Mouse (Mus musculus): ENCODE results near the gene Map2k7. TPM values are rescaled to one million over a fixed set of nuclear protein-coding genes. Genes with fewer than 3 reads are reported as not detected.

Map2k7 gene
- polyA plus RNA-seq, 1 experiment from 2014 or later = 19.8 TPM

GRCm38 (mm10) chr8:4216791-4217621 lies 21.5 kb upstream of the Map2k7 start, which contains the start of gene Prr36:
Gene Prr36, minus strand, starts transcription at chr8:4217459.
- Histone ChIP-seq H3K27ac (ENCODE audit: low read length) (no peak within 1 kb of the TSS), H3K27me3 (ENCODE audit: control insufficient read depth, insufficient read depth, low read length) (peaks cover 20% of the 10 kb centered on the region; the same call in 1 of the 2 replicates), H3K4me2 (ENCODE audit: low read depth, low read length) (peak within 1 kb of the TSS; percentile 64), H3K36me3 (ENCODE audit: control insufficient read depth, insufficient read depth, low read length) (no peaks in the 10 kb centered on the region), H3K4me3 (replicated peaks; ENCODE audit: low read length) (peak within 1 kb of the TSS; percentile 50), H3K4me1 (ENCODE audit: control insufficient read depth, insufficient read depth, low read length) (peaks cover 14% of the 10 kb centered on the region), H3K9me3 (replicated peaks; ENCODE audit: control insufficient read depth, low read length) (no peaks in the 10 kb centered on the region), H3K9ac (ENCODE audit: low read length) (peak within 1 kb of the TSS; percentile 66)
- 2% methylated on average over 44 of the region's 44 CpGs for WGBS
- ATAC-seq (ENCODE audit: insufficient read depth, low FRiP score) = peak; percentile 14; the same call in 1 of the 2 replicates

GRCm38 (mm10) chr8:4219617-4220016 lies 18.9 kb upstream of the Map2k7 start:
- H3K4me1 ChIP-seq (ENCODE audit: control insufficient read depth, insufficient read depth, low read length) = 0 out of 2 replicates have a peak, but pooled peaks cover under 1% of the 10 kb centered on the region
- H3K36me3 ChIP-seq (ENCODE audit: control insufficient read depth, insufficient read depth, low read length) = no peaks in the 10 kb centered on the region
- no peak overlapping the region for H3K4me3 ChIP-seq (replicated peaks; ENCODE audit: low read length)
- no peak for ATAC-seq (ENCODE audit: insufficient read depth, low FRiP score)
- H3K27ac ChIP-seq (ENCODE audit: low read length) = no peak overlapping the region
- no peaks in the 10 kb centered on the region for H3K9me3 ChIP-seq (replicated peaks; ENCODE audit: control insufficient read depth, low read length)
- no peak overlapping the region for H3K9ac ChIP-seq (ENCODE audit: low read length)
- peaks cover 20% of the 10 kb centered on the region; the same call in 1 of the 2 replicates for H3K27me3 ChIP-seq (ENCODE audit: control insufficient read depth, insufficient read depth, low read length)
- 89% methylated on average over 3 of the region's 3 CpGs for WGBS
- H3K4me2 ChIP-seq (ENCODE audit: low read depth, low read length) = no peak overlapping the region

- H3K27ac ChIP-seq (ENCODE audit: low read length) = no peak overlapping the region
- no peak for ATAC-seq (ENCODE audit: insufficient read depth, low FRiP score)
- H3K4me3 ChIP-seq (replicated peaks; ENCODE audit: low read length) = no peak overlapping the region
- H3K4me2 ChIP-seq (ENCODE audit: low read depth, low read length) = no peak overlapping the region
- H3K9ac ChIP-seq (ENCODE audit: low read length) = no peak overlapping the region
- H3K36me3 ChIP-seq (ENCODE audit: control insufficient read depth, insufficient read depth, low read length) = no peaks in the 10 kb centered on the region
- no peaks in the 10 kb centered on the region for H3K9me3 ChIP-seq (replicated peaks; ENCODE audit: control insufficient read depth, low read length)
- H3K27me3 ChIP-seq (ENCODE audit: control insufficient read depth, insufficient read depth, low read length) = peaks cover 14% of the 10 kb centered on the region; the same call in 1 of the 2 replicates
- H3K4me1 ChIP-seq (ENCODE audit: control insufficient read depth, insufficient read depth, low read length) = 0 out of 2 replicates have a peak, but pooled peaks cover 4% of the 10 kb centered on the region
Measured at GRCm38 (mm10) chr8:4222059-4222458, 16.5 kb upstream of the Map2k7 start.

- no peak overlapping the region for H3K27ac ChIP-seq (ENCODE audit: low read length)
- peak overlapping the region; percentile 75 for H3K9ac ChIP-seq (ENCODE audit: low read length)
- 29% methylated on average over 4 of the region's 4 CpGs for WGBS
- H3K4me3 ChIP-seq (replicated peaks; ENCODE audit: low read length) = peak overlapping the region; percentile 51
- H3K4me2 ChIP-seq (ENCODE audit: low read depth, low read length) = peak overlapping the region; percentile 62
- H3K36me3 ChIP-seq (ENCODE audit: control insufficient read depth, insufficient read depth, low read length) = no peaks in the 10 kb centered on the region
- H3K4me1 ChIP-seq (ENCODE audit: control insufficient read depth, insufficient read depth, low read length) = 0 out of 2 replicates have a peak, but pooled peaks cover 4% of the 10 kb centered on the region
- H3K9me3 ChIP-seq (replicated peaks; ENCODE audit: control insufficient read depth, low read length) = no peaks in the 10 kb centered on the region
- H3K27me3 ChIP-seq (ENCODE audit: control insufficient read depth, insufficient read depth, low read length) = peaks cover 6% of the 10 kb centered on the region; the same call in 1 of the 2 replicates
- peak; percentile 16; the same call in 1 of the 2 replicates for ATAC-seq (ENCODE audit: insufficient read depth, low FRiP score)
Measured at GRCm38 (mm10) chr8:4226323-4226722, 12.2 kb upstream of the Map2k7 start.

- no peaks in the 10 kb centered on the region for H3K9me3 ChIP-seq (replicated peaks; ENCODE audit: control insufficient read depth, low read length)
- H3K4me1 ChIP-seq (ENCODE audit: control insufficient read depth, insufficient read depth, low read length) = 0 out of 2 replicates have a peak, but pooled peaks cover 4% of the 10 kb centered on the region
- ATAC-seq (ENCODE audit: insufficient read depth, low FRiP score) = peak; percentile 87
- WGBS = 6% methylated on average over 33 of the region's 33 CpGs
- peaks cover 6% of the 10 kb centered on the region; the same call in 1 of the 2 replicates for H3K27me3 ChIP-seq (ENCODE audit: control insufficient read depth, insufficient read depth, low read length)
- H3K4me3 ChIP-seq (replicated peaks; ENCODE audit: low read length) = peak within 1 kb of the TSS; percentile 51
- H3K27ac ChIP-seq (ENCODE audit: low read length) = no peak within 1 kb of the TSS
- peak within 1 kb of the TSS; percentile 75 for H3K9ac ChIP-seq (ENCODE audit: low read length)
- no peaks in the 10 kb centered on the region for H3K36me3 ChIP-seq (ENCODE audit: control insufficient read depth, insufficient read depth, low read length)
- H3K4me2 ChIP-seq (ENCODE audit: low read depth, low read length) = peak within 1 kb of the TSS; percentile 62
Measured at GRCm38 (mm10) chr8:4226739-4227347, 11.7 kb upstream of the Map2k7 start, which contains the start of gene Lrrc8e. Gene Lrrc8e, plus strand, starts transcription at chr8:4226827.

GRCm38 (mm10) chr8:4227919-4228318 lies 10.6 kb upstream of the Map2k7 start:
- no peak overlapping the region for H3K4me2 ChIP-seq (ENCODE audit: low read depth, low read length)
- H3K4me1 ChIP-seq (ENCODE audit: control insufficient read depth, insufficient read depth, low read length) = 0 out of 2 replicates have a peak, but pooled peaks cover 4% of the 10 kb centered on the region
- no peaks in the 10 kb centered on the region for H3K36me3 ChIP-seq (ENCODE audit: control insufficient read depth, insufficient read depth, low read length)
- WGBS = 89% methylated on average over 4 of the region's 4 CpGs
- H3K4me3 ChIP-seq (replicated peaks; ENCODE audit: low read length) = no peak overlapping the region
- peaks cover 6% of the 10 kb centered on the region; the same call in 1 of the 2 replicates for H3K27me3 ChIP-seq (ENCODE audit: control insufficient read depth, insufficient read depth, low read length)
- no peak overlapping the region for H3K9ac ChIP-seq (ENCODE audit: low read length)
- H3K27ac ChIP-seq (ENCODE audit: low read length) = no peak overlapping the region
- H3K9me3 ChIP-seq (replicated peaks; ENCODE audit: control insufficient read depth, low read length) = no peaks in the 10 kb centered on the region
- no peak for ATAC-seq (ENCODE audit: insufficient read depth, low FRiP score)

- Histone ChIP-seq H3K27me3 (ENCODE audit: control insufficient read depth, insufficient read depth, low read length) (peaks cover 6% of the 10 kb centered on the region; the same call in 1 of the 2 replicates), H3K4me1 (ENCODE audit: control insufficient read depth, insufficient read depth, low read length) (0 out of 2 replicates have a peak, but pooled peaks cover 4% of the 10 kb centered on the region), H3K9me3 (replicated peaks; ENCODE audit: control insufficient read depth, low read length) (no peaks in the 10 kb centered on the region), H3K9ac (ENCODE audit: low read length) (no peak overlapping the region), H3K4me2 (ENCODE audit: low read depth, low read length) (no peak overlapping the region), H3K27ac (ENCODE audit: low read length) (no peak overlapping the region), H3K36me3 (ENCODE audit: control insufficient read depth, insufficient read depth, low read length) (no peaks in the 10 kb centered on the region), H3K4me3 (replicated peaks; ENCODE audit: low read length) (no peak overlapping the region)
- no peak for ATAC-seq (ENCODE audit: insufficient read depth, low FRiP score)
- 69% methylated on average over 5 of the region's 5 CpGs for whole genome bisulfite sequencing
Measured at GRCm38 (mm10) chr8:4229784-4230183, 8.8 kb upstream of the Map2k7 start.

- H3K36me3 ChIP-seq (ENCODE audit: control insufficient read depth, insufficient read depth, low read length) = no peaks in the 10 kb centered on the region
- 0 out of 2 replicates have a peak, but pooled peaks cover 4% of the 10 kb centered on the region for H3K4me1 ChIP-seq (ENCODE audit: control insufficient read depth, insufficient read depth, low read length)
- 56% methylated on average over 10 of the region's 10 CpGs for WGBS
- no peaks in the 10 kb centered on the region for H3K9me3 ChIP-seq (replicated peaks; ENCODE audit: control insufficient read depth, low read length)
- ATAC-seq (ENCODE audit: insufficient read depth, low FRiP score) = peak; percentile 57; the same call in 1 of the 2 replicates
- H3K9ac ChIP-seq (ENCODE audit: low read length) = peak overlapping the region; percentile 50
- H3K27me3 ChIP-seq (ENCODE audit: control insufficient read depth, insufficient read depth, low read length) = peaks cover 6% of the 10 kb centered on the region; the same call in 1 of the 2 replicates
- peak overlapping the region; percentile 21; the same call in 1 of the 2 replicates for H3K4me2 ChIP-seq (ENCODE audit: low read depth, low read length)
- H3K4me3 ChIP-seq (replicated peaks; ENCODE audit: low read length) = 0 out of 2 replicates have a peak overlapping the region, but pooled peaks have one; percentile 4
- H3K27ac ChIP-seq (ENCODE audit: low read length) = peak overlapping the region; percentile 66
Measured at GRCm38 (mm10) chr8:4230612-4231351, 7.8 kb upstream of the Map2k7 start.
